ENCODE assay signal across 8 mouse cellular contexts in genomic region chr11:120369656-120370055, GRCm38 (mm10). TPM values are rescaled to one million over a fixed set of nuclear protein-coding genes. Genes with fewer than 3 reads are reported as not detected.
DNase-seq lines count a peak whose midpoint lies in the region; ATAC-seq and TF ChIP-seq lines count a peak whose summit lies in the region.

No protein-coding gene starts in this region.

- 0 out of 2 replicates have a peak, but pooled peaks have one; percentile 49 for ATAC-seq in embryonic facial prominence, embryonic 15.5 days (ENCODE audit: insufficient number of reproducible peaks, low FRiP score, low TSS enrichment, low read depth)
- ATAC-seq in cerebellum, adult (ENCODE audit: insufficient number of reproducible peaks, low FRiP score, low TSS enrichment), result no peak

- 0 out of 2 replicates have a peak overlapping the region, but pooled peaks have one; percentile 8 for H3K27ac ChIP-seq in embryonic facial prominence, embryonic 15.5 days (replicated peaks)

- no peaks in the 10 kb centered on the region for H3K79me2 ChIP-seq in C2C12 (ENCODE audit: control insufficient read depth, insufficient read depth)

- DNase-seq in MN1 (ENCODE audit: low spot score), result peak; percentile 71
- DNase-seq in heart, postnatal 14 days, result peak; percentile 73 to 81
- peak; percentile 82 to 88 for DNase-seq in kidney, postnatal 4 days
- DNase-seq in lung, postnatal 4 days, result peak; percentile 79 to 82
- peak; percentile 61 for DNase-seq in skeletal muscle tissue, adult 2 months (ENCODE audit: low read depth, low spot score)

- no peaks in the 10 kb centered on the region for H3K27me3 ChIP-seq in C2C12 (ENCODE audit: control insufficient read depth, insufficient read depth, insufficient read length)
- no peaks in the 10 kb centered on the region for H3K27me3 ChIP-seq in embryonic facial prominence, embryonic 15.5 days

- no peak overlapping the region for H3K4me3 ChIP-seq in C2C12 (ENCODE audit: insufficient read depth, poor library complexity, severe bottlenecking)
- no peak overlapping the region for H3K4me3 ChIP-seq in embryonic facial prominence, embryonic 15.5 days (replicated peaks)

- WGBS in embryonic facial prominence, embryonic 15.5 days, result 31% methylated on average over 8 of the region's 8 CpGs

- peaks cover 25% of the 10 kb centered on the region for H3K36me3 ChIP-seq in C2C12 (ENCODE audit: control insufficient read depth, insufficient read depth)
- H3K36me3 ChIP-seq in embryonic facial prominence, embryonic 15.5 days, result peaks cover 55% of the 10 kb centered on the region

- peak; percentile 80 for TF ChIP-seq CTCF in C2C12 (IDR thresholded peaks at IDR 0.05; ENCODE audit: control insufficient read depth, insufficient read depth, insufficient read length)

- H3K79me3 ChIP-seq in C2C12 (ENCODE audit: low read depth), result no peaks in the 10 kb centered on the region

- intact Hi-C loops in heart, postnatal 14 days (cut with DNase I), result loop anchor here (2.0 kb wide), 2 partner anchors 15 to 259 kb away; no protein-coding TSS in a partner anchor

- H3ac ChIP-seq in C2C12 (ENCODE audit: control insufficient read depth, insufficient read length, low read depth), result no peak overlapping the region

- H3K4me1 ChIP-seq in embryonic facial prominence, embryonic 15.5 days, result peaks cover 25% of the 10 kb centered on the region

- 0 out of 2 replicates have a peak overlapping the region, but pooled peaks have one; percentile 2 for H3K9ac ChIP-seq in embryonic facial prominence, embryonic 15.5 days

- H3K9me3 ChIP-seq in embryonic facial prominence, embryonic 15.5 days (replicated peaks), result no peaks in the 10 kb centered on the region

- H3K4me2 ChIP-seq in embryonic facial prominence, embryonic 15.5 days (replicated peaks), result no peak overlapping the region

TF ChIP-seq in C2C12, 6 proteins besides CTCF, POLR2A, EP300 and RAD21:
- TF ChIP-seq FOSL1 (IDR thresholded peaks at IDR 0.05; ENCODE audit: insufficient read depth, low read length, poor library complexity, severe bottlenecking), result no peak
- no peak for TF ChIP-seq USF1 (IDR thresholded peaks at IDR 0.05; ENCODE audit: low read depth)
- no peak for TF ChIP-seq CEBPB (IDR thresholded peaks at IDR 0.05; ENCODE audit: low read depth)
- no peak for TF ChIP-seq MAX (IDR thresholded peaks at IDR 0.05)
- TF ChIP-seq MYOD1 (IDR thresholded peaks at IDR 0.05; ENCODE audit: control insufficient read depth, insufficient read length, low read depth), result no peak
- TF ChIP-seq MYOG (IDR thresholded peaks at IDR 0.05; ENCODE audit: control insufficient read depth, extremely low read depth, insufficient read length), result no peak

RNA-seq across cellular contexts. Expression of gene Fscn2, which starts 8.3 kb away (rescaled TPM):
- polyA plus RNA-seq in C2C12 (2012; fragmentation: generic; extraction: Trizol), result 0.25 TPM
- 0.98 and 1.1 TPM in 2 replicates for polyA plus RNA-seq in embryonic facial prominence, embryonic 15.5 days (2015; fragmentation: Nextera tagmentation; extraction: Ambion mirVana)
- not detected for total RNA-seq in heart, postnatal 14 days (2021)

RNA-seq across cellular contexts. Expression of gene Faap100, which starts 8.9 kb away (rescaled TPM):
- 18.0 TPM for polyA plus RNA-seq in C2C12 (2012; fragmentation: generic; extraction: Trizol)
- polyA plus RNA-seq in embryonic facial prominence, embryonic 15.5 days (2015; fragmentation: Nextera tagmentation; extraction: Ambion mirVana), result 35.8 and 39.8 TPM in 2 replicates
- 10 to 100 TPM; 19.0 to 19.6 TPM for total RNA-seq in heart, postnatal 14 days (2021)

RNA-seq across cellular contexts. Expression of gene Actg1, which starts 21.3 kb away (rescaled TPM):
- polyA plus RNA-seq in C2C12 (2012; fragmentation: generic; extraction: Trizol), result 7,516 TPM
- 2,143 and 2,279 TPM in 2 replicates for polyA plus RNA-seq in embryonic facial prominence, embryonic 15.5 days (2015; fragmentation: Nextera tagmentation; extraction: Ambion mirVana)
- total RNA-seq in heart, postnatal 14 days (2021), result 100 to 1,000 TPM; 451 to 520 TPM
